Mouse (Mus musculus): Measurements from ENCODE around the gene Car3.

Gene Car3

DNA sequence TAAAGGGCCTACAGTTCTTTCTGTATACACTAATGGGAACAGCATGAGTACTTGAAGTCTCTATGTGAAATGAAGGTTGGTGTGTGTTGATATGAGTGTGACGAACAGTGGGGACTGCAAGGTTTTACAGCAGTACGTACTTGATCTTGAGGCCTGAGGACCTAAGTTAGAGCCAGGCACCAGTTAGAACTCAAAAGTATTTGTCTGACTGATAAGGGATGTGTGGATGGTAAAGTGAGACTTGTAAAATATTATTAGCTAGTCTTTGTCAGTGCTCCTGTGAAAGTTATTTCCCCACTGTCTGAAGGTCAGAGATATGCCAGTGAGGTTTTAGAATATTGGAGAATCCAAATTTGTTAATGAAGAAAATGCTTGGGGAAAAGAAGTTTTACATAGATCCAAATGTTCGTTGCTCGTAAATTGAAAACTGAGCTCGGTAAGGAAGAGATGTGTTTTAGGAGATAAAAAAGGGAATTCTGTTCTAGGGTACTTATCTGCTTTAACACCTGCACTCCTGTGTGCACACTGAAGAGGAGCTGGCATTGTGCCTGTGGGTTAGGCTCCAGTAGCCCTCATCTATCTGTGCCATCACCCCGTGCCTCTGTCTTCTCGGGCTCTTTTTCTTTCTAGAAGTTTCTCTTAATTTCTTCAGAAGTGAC, 14.1 kb downstream of the Car3 start:
- DNase-seq = no peak

DNA sequence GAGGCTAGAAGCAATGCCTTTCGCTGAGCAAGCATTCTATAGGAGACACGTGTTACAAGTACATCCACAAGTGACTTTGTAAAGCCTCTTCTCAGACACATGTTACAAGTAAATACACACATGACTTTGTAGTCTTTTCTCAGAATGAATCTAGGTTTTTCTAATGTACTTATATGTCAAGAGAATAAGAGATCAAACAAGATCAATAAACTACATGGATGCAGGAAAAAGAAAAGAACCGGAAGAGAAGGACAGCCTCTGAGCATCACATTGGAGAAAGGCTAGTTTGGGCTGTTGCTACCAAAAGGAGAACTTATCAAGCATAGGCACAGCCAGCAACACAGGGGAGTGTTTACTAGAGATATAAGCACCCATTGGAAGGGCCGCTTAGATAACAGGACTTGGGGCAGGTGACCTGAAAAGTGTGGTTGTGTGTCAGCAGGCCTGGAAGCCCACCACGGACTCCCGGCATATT, 15.5 kb downstream of the Car3 start:
- no peak for DNase-seq

DNA sequence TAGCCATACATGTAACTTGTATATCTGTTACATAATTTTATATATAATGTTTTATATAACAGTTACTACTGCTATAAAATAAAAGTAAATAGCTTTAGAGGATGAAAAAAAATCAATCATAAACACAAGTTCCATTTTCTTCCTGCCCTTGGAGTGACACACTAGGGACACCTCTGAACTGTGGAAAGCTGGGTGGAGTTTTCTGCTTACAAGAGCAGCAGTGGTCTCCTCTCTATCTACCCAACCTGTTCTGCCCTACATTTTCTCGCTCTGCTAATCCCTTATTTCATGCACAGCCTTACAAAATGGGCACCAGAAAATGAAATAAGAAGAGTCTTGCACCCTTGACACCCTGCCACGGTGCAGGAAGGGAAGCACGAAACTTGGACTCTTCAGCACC, 16.0 kb downstream of the Car3 start:
- DNase-seq = no peak

DNA sequence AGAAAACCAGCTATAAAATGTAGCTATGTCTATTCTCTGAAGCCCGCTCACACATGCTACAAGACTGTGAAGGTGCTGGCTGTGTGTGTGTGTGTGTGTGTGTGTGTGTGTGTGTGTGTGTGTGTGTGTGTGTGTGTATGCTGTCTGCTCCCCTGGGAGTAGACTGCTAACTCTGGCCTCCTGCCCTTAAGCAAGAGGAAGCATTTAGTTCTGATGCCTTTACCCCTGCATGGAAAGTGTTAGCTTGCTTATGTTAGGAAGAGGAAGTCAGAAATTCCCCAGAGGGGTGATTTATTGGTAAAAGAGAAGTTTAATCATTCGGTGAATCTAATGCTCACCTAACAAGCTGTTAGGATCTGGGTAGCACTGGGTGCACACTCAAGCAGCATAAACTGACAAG, 17.0 kb downstream of the Car3 start:
- DNase-seq = no peak

DNA sequence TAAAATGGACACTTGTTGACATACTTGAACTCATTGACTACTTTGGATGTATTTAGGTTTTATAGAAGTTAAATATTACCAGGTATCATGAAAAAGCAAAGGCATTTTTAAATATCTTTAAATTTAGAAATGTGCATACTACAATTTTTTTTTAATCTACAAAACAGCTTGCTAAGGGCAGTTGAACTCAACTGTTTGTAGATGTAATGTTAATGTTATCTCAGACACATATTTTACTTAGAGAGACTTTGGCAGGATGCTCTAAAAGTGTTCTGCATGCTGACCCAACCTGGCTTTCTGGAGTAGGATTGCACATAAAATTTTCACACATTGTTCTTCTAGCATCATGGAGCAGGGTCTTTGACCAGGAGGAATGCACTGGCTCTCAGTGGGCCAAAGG, 18.7 kb downstream of the Car3 start:
- no peak for DNase-seq

DNA sequence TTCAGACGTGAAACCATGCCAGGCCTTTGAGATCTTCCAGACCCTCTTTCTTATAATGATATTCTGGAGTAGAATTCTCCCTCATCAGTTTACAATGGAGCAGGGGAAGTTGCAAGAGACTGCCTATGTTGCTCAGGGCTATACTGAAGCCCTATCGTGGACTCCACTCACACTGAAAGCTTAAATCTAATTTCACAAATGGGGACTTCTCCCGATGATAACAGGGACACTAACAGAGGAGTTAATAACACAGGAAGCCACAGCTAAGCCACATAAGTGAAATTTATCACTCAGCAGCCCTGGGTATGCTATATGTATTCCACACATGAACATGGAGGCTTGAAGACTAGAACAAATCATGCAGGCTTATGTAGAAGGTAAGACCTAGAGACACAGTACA, 19.4 kb downstream of the Car3 start:
- DNase-seq = no peak

DNA sequence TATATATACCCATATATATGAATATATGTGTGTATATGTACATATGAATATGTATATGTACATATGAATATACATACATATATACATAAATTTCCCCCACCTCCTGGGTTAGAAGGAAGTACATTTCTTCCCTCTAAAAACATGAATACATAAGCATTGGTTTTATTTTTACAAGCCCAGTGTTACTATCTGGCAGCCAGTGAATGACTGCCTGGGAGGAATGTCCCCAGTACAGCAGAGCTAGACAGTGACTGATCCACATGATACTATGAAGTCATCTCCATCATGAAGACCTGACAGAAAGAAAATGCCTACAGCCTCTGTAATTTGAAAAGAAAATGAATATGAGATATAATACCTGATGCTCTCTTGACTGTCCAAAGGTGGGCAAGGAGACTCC, 21.5 kb downstream of the Car3 start:
- DNase-seq = no peak

DNA sequence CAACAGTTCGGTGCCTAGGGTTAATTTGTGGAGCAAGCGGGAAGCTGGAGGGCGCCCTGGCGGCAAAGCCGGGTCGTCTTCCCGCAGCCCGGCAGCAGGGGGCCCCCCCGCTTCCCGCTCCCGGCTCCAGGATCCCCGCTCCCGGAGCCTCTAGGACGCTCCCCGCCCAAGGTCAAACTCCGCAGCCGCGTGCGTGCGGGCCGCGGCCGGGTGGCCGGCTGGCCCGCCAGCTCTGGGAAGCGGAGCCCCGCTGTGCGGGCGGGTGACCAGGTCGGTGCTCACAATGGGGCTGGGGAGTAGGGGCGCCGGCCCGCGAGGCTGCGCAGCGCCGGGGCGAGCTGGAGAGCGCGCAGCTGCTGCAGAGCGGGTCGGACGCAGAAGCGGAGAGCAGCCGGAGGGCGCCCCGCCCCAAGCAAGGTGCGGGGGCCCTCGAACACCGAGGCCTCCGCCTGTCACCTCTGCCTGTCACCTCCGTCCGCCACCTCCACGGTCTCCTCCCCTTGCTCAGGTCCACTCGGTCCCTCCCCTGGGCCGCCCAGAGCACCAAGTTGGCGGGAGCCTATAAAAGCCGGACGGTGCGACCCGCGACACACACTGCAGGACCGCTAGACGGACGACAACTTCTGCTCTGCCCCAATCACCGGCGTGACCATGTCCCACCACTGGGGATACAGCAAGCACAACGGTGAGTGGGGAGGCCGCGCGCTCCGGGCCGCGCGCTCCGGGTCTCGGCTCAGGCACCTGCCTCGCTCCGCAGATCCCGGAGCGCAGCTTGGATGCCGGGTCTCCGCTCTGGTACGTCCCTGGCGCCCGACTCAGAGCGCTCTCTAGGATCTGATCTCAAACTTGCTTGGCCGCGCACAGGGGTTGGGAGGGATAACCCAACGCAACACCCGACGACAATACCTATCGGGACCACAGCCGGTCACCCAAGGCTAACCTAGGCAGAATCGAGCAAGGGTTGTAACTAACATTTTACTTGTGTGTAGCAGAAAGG, 23.1 kb downstream of the Car3 start, which contains the start of gene Car2:
Car2 (plus strand) TSS at position 172 of the 997 bp plus-strand sequence.
- DNase-seq = peak; percentile 88

DNA sequence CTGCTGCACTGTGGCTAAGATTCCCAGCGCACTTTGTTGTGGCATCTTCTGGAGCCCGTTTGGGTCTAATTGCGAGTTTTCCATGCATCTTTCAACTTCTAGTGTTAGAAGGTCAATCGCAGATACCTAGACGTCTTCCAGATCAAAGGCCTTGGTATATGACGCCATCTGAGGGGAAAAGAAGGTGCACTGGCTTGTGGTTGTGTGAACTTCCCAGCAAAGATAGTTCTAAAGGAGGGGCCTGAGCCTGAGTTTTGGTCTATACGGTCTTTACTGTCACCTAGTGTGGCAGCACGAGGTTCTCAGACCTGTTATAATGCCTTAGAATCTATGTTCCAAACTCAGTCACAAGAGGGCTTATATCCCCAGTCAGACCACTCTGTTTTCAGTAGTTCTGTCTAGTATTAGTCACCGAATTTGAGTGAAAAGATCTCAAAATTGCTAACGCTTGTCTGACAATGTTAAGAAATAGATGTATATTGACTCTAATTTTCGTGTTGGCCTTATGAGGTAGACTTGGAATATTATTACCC, 23.9 kb downstream of the Car3 start:
- no peak for DNase-seq

DNA sequence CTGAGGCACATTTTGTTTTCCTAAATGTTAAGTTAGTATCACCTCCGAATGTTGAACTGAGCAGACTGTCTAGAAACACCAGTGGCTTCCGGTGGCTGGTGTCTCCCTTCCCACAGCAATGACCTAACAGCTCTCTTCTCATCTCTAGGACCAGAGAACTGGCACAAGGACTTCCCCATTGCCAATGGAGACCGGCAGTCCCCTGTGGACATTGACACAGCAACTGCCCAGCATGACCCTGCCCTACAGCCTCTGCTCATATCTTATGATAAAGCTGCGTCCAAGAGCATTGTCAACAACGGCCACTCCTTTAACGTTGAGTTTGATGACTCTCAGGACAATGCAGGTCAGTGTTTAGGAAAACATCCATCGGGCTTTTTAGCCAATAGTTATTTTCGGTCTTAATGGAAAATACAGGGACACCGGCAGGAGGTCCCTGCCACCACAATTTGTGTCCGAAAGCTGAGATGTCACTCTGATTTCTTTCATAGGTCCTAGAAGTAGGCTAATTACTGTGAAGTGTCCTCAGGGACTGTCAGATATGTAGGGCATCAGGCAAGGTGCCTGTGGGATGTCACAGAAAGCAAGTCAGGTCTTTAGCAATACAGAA, 24.5 kb downstream of the Car3 start:
- DNase-seq = peak; percentile 49

DNA sequence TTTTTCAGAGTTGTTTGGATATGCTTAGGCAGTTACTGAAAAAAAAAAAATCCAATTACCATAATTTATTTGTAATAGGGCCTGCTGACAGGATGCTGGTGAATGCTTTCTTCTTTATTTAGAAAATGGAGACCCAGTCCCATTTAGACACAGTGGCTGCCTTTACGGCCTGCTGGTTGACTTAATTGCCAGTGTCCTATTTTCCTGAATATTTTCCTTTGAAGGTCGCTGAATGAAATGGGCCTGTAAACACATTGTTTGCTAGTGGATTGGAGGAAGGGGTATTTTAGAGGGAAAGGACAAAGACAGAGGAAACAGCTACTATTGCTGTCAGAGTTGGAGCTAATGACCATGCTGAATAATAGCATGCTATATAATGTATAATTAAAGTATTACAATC, 25.2 kb downstream of the Car3 start:
- no peak for DNase-seq

DNA sequence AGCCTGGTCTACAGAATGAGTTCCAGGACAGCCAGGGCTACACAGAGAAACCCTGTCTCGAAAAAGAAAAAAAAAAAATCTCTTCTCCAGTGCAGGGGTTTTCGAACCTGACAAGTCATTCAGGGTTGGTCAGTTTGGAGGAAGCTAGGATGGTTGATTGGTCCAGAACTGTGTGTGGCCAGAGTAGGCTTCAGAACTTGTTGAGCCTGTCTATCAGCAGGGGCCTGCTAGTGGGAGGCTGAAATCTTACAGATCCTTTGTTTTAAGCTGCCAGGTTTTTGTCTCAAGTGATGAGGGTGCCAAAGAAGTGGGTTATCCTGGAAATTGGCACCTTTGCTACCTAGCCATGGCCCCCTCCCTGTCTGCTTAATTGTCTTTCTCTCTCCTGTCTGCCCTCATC, 25.8 kb downstream of the Car3 start:
- DNase-seq = no peak

DNA sequence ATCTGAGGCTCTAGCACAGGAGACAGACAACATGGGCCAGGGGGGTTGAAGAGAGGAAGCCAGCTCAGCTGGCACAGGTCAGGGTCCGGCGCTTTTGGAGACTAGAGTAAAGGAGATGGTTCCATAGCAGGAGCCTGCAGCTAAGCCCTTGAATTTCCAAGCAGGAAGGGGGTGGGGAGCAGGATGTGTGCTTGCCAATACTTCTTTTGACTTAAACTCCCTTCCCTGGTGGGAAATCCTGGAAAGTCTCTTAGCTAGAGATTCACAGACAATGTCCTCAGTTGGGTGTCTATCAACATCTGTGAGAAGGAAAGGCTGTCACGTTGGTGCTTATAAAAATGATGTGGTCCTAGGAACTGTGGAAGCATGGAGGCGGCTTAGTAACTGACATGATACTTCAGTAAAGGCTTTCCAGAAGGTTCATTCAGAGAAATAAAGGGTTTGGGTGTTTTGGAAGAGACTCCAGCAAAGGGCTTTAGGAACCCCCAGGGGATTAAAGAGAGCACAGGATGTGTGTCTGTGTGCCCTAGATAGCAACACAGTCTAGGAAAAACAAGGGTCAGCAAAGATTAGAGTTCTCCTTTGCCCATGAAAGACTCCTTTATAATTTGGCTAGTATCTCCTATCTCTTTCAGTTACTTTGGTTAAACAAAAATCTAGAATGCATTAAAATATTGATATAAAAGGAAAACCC, 26.6 kb downstream of the Car3 start:
- DNase-seq = peak; percentile 68

DNA sequence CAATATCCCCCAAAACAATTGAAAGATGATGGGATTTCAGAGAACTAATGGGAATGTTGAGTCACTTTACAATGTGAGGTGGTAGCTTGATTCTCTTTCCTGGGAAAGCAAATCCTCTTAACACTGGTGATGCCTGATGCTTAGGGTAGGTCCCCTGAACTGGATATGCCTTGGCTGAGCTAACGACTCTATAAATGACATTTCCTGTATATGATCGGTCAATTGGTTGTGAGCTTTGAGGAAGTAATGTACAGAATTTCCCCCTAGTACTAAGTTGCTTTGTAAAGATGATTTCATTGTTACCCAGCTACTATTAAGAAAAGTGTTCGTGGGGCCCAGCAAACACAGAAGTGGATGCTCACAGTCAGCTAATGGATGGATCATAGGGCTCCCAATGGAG, 29.7 kb downstream of the Car3 start:
- no peak for DNase-seq

DNA sequence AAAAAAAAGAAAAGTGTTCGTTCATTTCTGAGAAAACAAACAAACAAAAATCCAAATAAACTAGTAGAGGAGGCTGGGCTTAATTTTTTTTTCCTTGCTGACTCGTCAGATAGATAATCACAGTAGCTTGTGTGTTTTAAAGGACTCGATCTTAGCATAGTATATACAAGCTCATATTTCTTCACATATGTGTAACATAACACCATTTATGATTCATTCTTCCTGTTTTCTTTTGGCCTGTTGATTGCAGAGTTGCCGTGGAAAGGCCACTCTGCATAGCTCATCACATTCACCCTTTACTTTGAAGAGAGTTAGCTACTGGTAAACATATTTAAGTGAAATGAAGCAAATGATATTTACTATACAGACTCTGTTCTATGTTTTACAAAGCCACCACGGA, 30.4 kb downstream of the Car3 start:
- no peak for DNase-seq

DNA sequence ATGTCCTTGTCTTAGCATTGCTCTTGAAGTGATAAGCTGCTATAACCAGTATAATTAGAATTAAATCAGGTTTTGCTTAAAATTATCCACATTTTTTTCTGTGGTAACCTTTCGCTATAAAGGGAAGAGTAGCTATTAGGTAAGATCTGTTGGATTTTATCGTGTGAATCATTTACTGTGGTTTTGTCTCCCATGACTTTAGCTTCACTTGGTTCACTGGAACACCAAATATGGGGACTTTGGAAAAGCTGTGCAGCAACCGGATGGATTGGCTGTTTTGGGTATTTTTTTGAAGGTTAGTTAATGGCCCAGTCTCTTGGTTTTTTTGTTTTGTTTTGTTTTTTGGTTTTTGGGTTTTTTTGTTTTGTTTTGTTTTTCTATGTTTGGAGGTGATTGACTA, 32.0 kb downstream of the Car3 start:
- DNase-seq = no peak

DNA sequence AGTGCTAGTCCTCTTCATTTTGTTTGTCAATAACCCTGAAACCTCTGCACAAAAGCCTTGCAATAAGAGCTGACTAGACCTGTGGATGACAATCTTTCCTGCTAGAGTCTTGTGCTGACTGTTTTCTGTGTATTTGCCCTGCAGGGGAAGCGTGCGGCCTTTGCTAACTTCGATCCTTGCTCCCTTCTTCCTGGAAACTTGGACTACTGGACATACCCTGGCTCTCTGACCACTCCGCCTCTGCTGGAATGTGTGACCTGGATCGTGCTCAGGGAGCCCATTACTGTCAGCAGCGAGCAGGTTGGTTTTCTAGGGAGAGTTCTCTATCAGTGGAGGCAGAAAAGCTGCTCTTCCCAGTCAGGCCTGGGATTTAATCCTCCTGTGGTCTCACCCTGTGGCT, 34.5 kb downstream of the Car3 start:
- DNase-seq = no peak

DNA sequence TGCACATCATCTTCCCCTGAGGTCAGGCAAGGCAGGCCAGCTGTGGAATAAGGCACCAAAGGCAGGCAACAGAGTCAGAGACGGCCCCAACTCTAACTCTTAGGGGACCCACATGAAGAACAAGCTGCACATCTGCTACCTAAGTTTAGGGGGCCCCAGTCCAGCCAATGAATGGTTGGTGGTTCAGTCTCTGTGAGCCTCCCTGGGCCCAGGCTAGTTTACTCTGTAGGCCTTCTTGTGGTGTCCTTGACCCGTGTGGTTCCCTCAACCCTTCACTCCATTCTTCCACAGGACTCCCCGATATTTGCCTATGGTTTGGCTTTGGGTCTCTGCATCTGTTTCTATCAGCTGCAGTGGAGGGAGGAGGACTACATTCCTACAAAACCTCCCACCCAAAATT, 40.1 kb downstream of the Car3 start:
- DNase-seq = no peak

DNA sequence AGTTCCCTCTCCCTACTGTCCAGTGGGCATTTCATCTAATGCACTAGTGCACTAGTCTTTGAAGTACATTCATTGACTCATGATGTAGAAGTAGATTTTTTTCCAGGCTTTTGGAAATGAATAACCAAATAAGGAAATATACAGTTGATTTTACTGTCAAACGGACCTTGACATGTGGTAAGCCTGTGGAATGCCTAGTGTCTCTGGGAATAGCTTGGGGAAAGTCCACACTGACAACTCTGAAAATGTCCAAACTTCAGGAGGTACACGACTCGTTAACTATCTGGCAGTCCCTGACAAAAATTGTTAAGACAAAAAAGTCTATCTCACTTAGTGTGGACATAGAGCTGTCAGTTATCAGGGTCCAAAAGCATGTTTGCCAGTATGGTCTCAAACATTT, 40.9 kb downstream of the Car3 start:
- DNase-seq = no peak

DNA sequence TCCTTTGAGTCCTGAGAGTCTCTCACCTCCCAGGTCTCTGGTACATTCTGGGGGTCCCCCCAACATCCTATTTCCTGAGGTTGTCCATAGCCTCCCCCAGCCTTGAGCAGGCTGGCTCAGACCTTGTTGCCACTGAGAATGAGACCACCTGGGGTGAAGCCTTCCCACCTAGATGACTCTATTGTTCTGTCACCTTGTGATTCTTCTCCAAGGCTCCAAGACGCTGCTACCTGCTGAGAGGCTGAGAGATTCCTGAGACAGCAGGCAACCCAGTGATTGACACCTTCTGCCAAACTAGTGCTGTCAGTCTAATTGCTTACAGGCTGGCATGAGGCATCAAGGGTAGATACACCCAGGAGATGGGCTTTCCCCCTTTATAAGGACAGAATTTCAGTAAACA, 44.0 kb downstream of the Car3 start:
- DNase-seq = no peak

DNA sequence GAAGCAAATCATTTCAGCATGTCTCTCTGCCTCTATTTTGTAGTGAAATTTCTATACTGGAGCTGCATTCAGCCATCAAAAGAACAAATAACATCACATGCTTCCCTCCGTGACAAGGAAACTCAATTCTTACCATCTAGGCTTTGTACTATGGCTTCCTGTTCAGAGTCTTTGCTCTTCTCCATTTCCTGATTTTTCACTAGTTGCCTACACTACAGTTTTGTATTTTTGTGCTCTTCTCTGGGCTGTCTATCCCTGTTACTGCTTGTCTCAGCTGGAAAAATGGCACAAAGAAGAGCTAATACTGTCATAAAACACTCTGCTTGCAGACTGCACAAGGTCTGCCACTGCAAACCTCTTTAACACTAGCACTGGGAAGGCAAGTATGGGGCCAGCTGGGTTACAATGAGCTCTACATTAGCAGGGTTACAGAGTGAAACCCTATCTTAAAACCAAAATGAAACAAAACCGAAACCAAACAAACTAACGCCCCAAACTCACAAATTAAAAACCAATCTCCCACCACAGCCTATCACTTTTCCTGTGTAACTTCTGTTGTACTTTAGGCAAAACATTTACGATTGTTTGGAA, 48.8 kb downstream of the Car3 start:
- no peak for DNase-seq

DNA sequence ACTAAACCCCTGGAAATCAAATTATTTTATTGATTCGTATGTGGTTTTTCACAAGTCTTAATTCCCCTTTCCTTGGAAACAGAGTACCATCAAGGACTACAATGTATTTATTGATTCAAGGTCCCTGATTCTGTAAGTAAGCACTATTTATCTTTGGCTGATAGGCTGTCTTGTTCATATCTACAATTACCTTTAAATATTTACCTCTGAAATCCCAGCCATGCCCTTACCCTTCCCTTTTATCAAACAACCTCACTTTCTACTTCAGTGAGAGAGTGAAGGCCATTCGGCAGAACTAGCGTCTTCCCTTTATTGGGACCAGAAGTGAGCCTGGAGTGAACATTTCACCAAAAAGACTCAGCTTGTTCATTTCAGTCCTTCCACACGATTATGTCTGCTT, 50.5 kb downstream of the Car3 start:
- no peak for DNase-seq
